Mouse (Mus musculus) hindbrain, embryonic 12.5 days (tissue): ENCODE measurements at regions not wholly inside any gene's neighbourhood (a gene's known extent, or its start where the extent isn't known, plus 50 kb on each side); places are given as distances from the start of the nearest gene placed in this dataset.

Experiments used
- ATAC-seq: fragments of 200-750 bp; cut with Nextera tagmentation; 2 replicates; pipeline ENCODE4 v1.8.0; 2017; ENCODE audit warnings: moderate TSS enrichment; ENCODE audit not compliant: low FRiP score
- H3K27ac ChIP-seq: fragments of 300-500 bp; sonication (generic); 2 replicates; pipeline ENCODE4 v1.5.1; 2016; ENCODE audit warnings: mild to moderate bottlenecking
- H3K27me3 ChIP-seq: fragments of 300-500 bp; sonication (generic); 2 replicates; pipeline ENCODE4 v1.6.1; 2016; ENCODE audit warnings: mild to moderate bottlenecking
- H3K36me3 ChIP-seq: fragments of 300-500 bp; sonication (generic); 2 replicates; pipeline ENCODE4 v1.6.1; 2016; ENCODE audit warnings: mild to moderate bottlenecking
- H3K4me1 ChIP-seq: fragments of 300-500 bp; sonication (generic); 2 replicates; pipeline ENCODE4 v1.6.1; 2016
- H3K4me2 ChIP-seq: fragments of 300-500 bp; sonication (generic); replicated peaks from 2 replicates; pipeline ENCODE4 v1.6.1; 2016; ENCODE audit warnings: mild to moderate bottlenecking
- H3K4me3 ChIP-seq: fragments of 300-500 bp; sonication (generic); 2 replicates; pipeline ENCODE4 v1.5.1; 2016; ENCODE audit warnings: mild to moderate bottlenecking
- H3K9ac ChIP-seq: fragments of 300-500 bp; sonication (generic); 2 replicates; pipeline ENCODE4 v1.6.1; 2016; ENCODE audit warnings: mild to moderate bottlenecking, moderate library complexity
- H3K9me3 ChIP-seq: fragments of 300-500 bp; sonication (generic); replicated peaks from 2 replicates; pipeline ENCODE4 v1.6.1; 2016; ENCODE audit warnings: mild to moderate bottlenecking
- WGBS: fragments of 180-500 bp; shearing (Covaris S2); methylation state at CpG from one replicate; pipeline ENCODE4 v1.1.7; 2016; 5-methylcytosine and 5-hydroxymethylcytosine counted together

GRCm38 (mm10) chr15:31965542-31965941 is 211.5 kb upstream of the Tas2r119 start:
- no peak for ATAC-seq
- Histone ChIP-seq H3K9me3 (no peaks in the 10 kb centered on the region), H3K27ac (no peak overlapping the region), H3K9ac (no peak overlapping the region), H3K4me1 (no peaks in the 10 kb centered on the region), H3K4me2 (no peak overlapping the region), H3K36me3 (no peaks in the 10 kb centered on the region), H3K4me3 (no peak overlapping the region), H3K27me3 (no peaks in the 10 kb centered on the region)
- WGBS: 92% methylated on average over 4 of the region's 4 CpGs

- Histone ChIP-seq H3K4me1 (no peaks in the 10 kb centered on the region), H3K27me3 (no peaks in the 10 kb centered on the region), H3K27ac (no peak overlapping the region), H3K9me3 (no peaks in the 10 kb centered on the region), H3K9ac (no peak overlapping the region), H3K36me3 (no peaks in the 10 kb centered on the region), H3K4me2 (no peak overlapping the region), H3K4me3 (no peak overlapping the region)
- no peak for ATAC-seq
- WGBS: 85% methylated on average over 7 of the region's 7 CpGs
These were observed 204.2 kb upstream of the Tas2r119 start for GRCm38 (mm10) chr15:31972891-31973290.

DNA sequence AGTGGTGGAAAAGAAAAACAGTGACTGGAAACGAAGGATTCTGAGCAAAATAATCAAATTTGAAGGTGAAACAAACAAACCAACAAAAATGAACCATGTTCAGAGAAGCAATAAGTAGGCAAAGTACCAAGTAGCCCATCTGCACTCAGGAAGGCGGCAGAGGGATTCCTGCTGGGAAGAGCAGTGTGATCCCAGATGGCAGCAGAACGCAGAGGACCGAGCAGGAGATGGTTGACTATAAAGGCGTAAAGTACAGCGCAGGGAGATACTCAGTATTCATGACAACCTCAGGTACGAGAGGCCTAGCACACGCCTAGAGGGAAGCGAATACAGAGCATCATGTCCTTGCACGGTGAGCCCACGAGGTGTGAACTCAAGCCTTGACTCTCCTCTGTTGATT is 203.2 kb upstream of the Tas2r119 start:
- H3K4me1 ChIP-seq: no peaks in the 10 kb centered on the region
- WGBS: 87% methylated on average over 11 of the region's 11 CpGs
- ATAC-seq: no peak
- no peaks in the 10 kb centered on the region for H3K36me3 ChIP-seq
- no peak overlapping the region for H3K4me2 ChIP-seq
- no peaks in the 10 kb centered on the region for H3K27me3 ChIP-seq
- H3K9me3 ChIP-seq: no peaks in the 10 kb centered on the region
- H3K27ac ChIP-seq: no peak overlapping the region
- H3K4me3 ChIP-seq: no peak overlapping the region
- no peak overlapping the region for H3K9ac ChIP-seq

DNA sequence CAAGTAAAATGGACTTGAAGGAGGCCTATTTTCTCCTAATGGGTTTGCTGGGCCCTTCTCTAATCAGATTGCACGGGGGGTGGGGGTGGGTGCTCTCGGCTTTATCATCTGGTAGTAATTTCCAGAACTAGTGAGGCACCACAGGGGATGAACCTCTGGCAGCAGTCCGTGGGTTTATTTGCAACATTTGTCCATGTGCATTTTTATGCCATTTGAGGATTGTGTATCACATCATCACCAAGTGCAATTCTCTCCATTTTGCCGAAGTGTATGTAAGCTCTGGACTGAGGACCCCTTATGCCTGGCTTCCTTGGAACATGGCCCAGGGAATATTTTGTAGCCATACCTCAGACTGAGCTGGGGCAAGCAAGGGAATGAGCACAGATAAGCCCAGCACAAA is 200.6 kb upstream of the Tas2r119 start:
- Histone ChIP-seq H3K9ac (no peak overlapping the region), H3K36me3 (no peaks in the 10 kb centered on the region), H3K4me2 (no peak overlapping the region), H3K4me1 (no peaks in the 10 kb centered on the region), H3K9me3 (no peaks in the 10 kb centered on the region), H3K4me3 (no peak overlapping the region), H3K27ac (no peak overlapping the region), H3K27me3 (no peaks in the 10 kb centered on the region)
- no peak for ATAC-seq
- 68% methylated on average over 4 of the region's 4 CpGs for WGBS

GRCm38 (mm10) chr15:31977563-31977962 is 199.5 kb upstream of the Tas2r119 start:
- no peak for ATAC-seq

DNA sequence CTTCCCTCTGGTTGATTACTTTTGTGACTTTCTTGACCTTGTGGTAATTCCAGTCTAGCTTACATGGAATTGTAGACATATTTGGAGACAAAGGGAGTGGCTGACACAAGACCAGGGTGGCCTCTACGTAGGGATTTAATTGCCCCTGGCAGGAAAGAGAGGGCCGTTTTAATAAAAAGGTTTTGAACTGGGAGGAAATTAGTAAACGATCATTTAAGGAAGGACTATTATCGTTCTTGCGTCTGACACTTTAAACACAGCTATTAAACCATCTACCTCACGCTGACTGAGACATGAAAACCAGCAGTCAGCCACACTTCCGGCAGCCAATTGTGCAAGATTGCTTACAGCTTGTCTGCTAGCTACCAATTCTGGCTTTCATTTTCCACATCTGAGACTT is 197.1 kb upstream of the Tas2r119 start:
- H3K27ac ChIP-seq: no peak overlapping the region
- no peaks in the 10 kb centered on the region for H3K9me3 ChIP-seq
- H3K4me3 ChIP-seq: no peak overlapping the region
- no peak overlapping the region for H3K9ac ChIP-seq
- H3K4me1 ChIP-seq: no peaks in the 10 kb centered on the region
- H3K27me3 ChIP-seq: no peaks in the 10 kb centered on the region
- no peaks in the 10 kb centered on the region for H3K36me3 ChIP-seq
- no peak overlapping the region for H3K4me2 ChIP-seq
- WGBS: 73% methylated on average over 7 of the region's 7 CpGs
- no peak for ATAC-seq

More at GRCm38 (mm10) chr15:31977563-31977962, 199.5 kb upstream of the Tas2r119 start:
- WGBS: 88% methylated on average over 3 of the region's 3 CpGs
- H3K27me3 ChIP-seq: no peaks in the 10 kb centered on the region
- H3K9me3 ChIP-seq: no peaks in the 10 kb centered on the region
- no peak overlapping the region for H3K9ac ChIP-seq
- H3K27ac ChIP-seq: no peak overlapping the region
- H3K4me1 ChIP-seq: no peaks in the 10 kb centered on the region
- H3K36me3 ChIP-seq: no peaks in the 10 kb centered on the region
- no peak overlapping the region for H3K4me3 ChIP-seq
- H3K4me2 ChIP-seq: no peak overlapping the region

- no peak overlapping the region for H3K27ac ChIP-seq
- H3K4me3 ChIP-seq: no peak overlapping the region
- ATAC-seq: no peak
- H3K4me1 ChIP-seq: no peaks in the 10 kb centered on the region
- no peaks in the 10 kb centered on the region for H3K27me3 ChIP-seq
- WGBS: 73% methylated on average over 1 of the region's 1 CpGs
- H3K4me2 ChIP-seq: no peak overlapping the region
- no peaks in the 10 kb centered on the region for H3K9me3 ChIP-seq
- H3K9ac ChIP-seq: no peak overlapping the region
- no peaks in the 10 kb centered on the region for H3K36me3 ChIP-seq
These were observed 196.3 kb upstream of the Tas2r119 start for GRCm38 (mm10) chr15:31980791-31981190.

DNA sequence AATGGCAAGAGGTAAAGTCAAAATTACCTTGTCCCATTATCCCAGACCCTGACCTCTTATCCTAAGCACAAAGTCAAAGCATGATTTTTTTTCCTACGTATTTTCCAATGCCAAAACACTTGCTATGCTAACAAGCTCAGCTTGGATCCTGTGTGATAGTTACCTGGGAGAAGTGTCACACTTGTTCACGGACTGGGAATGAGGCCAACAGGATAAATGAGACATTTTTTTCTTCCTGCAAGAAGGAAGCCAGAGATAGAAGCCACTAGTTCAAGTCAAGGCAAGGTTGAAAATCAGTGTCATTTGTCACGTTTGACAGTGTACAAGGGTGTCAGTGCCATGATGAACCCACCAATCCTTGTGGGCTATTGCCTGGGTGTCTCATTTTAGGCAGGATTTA is 189.8 kb upstream of the Tas2r119 start:
- no peak overlapping the region for H3K27ac ChIP-seq
- no peak overlapping the region for H3K4me3 ChIP-seq
- no peak overlapping the region for H3K9ac ChIP-seq
- WGBS: 79% methylated on average over 3 of the region's 3 CpGs
- no peaks in the 10 kb centered on the region for H3K27me3 ChIP-seq
- H3K36me3 ChIP-seq: no peaks in the 10 kb centered on the region
- H3K4me2 ChIP-seq: no peak overlapping the region
- H3K9me3 ChIP-seq: no peaks in the 10 kb centered on the region
- ATAC-seq: no peak
- no peaks in the 10 kb centered on the region for H3K4me1 ChIP-seq

DNA sequence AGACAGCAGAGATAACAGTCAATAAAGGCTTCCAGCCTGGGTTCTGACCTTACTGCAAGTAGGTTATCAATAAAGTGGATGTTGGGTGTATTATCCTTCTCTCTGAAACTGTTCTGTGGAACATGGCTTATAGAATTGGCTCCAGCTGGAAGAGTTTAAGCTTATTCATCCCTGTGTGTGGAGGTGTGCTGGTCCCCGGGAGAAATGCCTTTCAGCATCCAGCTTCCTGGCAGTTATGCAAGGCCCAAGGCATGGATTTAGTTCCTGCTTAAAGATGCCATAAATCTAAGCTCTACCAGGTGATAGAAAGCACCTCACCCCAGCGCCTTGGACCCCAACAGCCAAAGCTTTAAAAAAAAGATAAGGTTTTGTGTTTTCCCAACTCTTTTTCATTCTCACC is 188.0 kb upstream of the Tas2r119 start:
- H3K36me3 ChIP-seq: no peaks in the 10 kb centered on the region
- H3K4me3 ChIP-seq: no peak overlapping the region
- H3K27me3 ChIP-seq: no peaks in the 10 kb centered on the region
- 75% methylated on average over 2 of the region's 2 CpGs for WGBS
- no peaks in the 10 kb centered on the region for H3K4me1 ChIP-seq
- no peak overlapping the region for H3K27ac ChIP-seq
- H3K9me3 ChIP-seq: no peaks in the 10 kb centered on the region
- ATAC-seq: no peak
- no peak overlapping the region for H3K4me2 ChIP-seq
- no peak overlapping the region for H3K9ac ChIP-seq

DNA sequence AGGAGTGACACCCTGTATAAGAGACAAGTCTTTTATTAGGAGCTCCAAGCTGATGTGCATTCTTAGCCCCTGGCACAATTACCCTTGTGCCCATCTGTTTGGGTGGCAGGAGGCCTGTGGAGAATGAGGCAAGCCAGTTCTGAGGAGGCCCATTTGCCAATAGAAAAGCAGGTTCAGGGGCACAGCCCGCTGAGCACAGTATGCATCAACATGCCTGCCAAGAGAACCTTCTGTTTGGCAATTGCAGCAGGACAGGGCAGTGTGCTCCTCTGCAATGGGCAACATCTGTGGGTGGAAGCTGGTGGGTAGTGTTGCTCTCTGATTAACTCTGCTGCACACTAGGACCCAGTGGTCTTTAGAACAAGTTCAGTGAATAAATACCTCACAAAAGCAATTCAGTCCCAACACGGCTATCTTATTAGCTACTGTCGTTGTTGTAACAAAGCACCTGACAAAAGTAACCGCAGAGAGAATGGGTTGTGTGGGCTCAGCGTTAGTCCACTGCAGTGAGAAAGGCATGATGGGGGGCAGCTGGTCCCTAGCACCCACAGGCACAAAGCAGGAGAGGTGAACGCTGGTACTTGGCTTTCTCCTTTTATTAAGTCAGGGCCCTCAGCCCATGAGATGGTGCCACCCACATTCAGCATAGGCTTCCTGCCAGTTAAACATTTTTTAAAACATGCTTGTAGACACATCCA is 187.3 kb upstream of the Tas2r119 start:
- H3K9me3 ChIP-seq: no peaks in the 10 kb centered on the region
- H3K9ac ChIP-seq: no peak overlapping the region
- H3K4me3 ChIP-seq: no peak overlapping the region
- no peak overlapping the region for H3K4me2 ChIP-seq
- H3K36me3 ChIP-seq: no peaks in the 10 kb centered on the region
- no peaks in the 10 kb centered on the region for H3K4me1 ChIP-seq
- ATAC-seq: peak; percentile 38; the same call in 1 of the 2 replicates
- no peak overlapping the region for H3K27ac ChIP-seq
- 70% methylated on average over 6 of the region's 6 CpGs for WGBS
- H3K27me3 ChIP-seq: no peaks in the 10 kb centered on the region

- Histone ChIP-seq H3K27me3 (no peaks in the 10 kb centered on the region), H3K4me3 (no peak overlapping the region), H3K27ac (no peak overlapping the region), H3K4me1 (peaks cover 3% of the 10 kb centered on the region; the same call in 1 of the 2 replicates), H3K36me3 (no peaks in the 10 kb centered on the region), H3K9ac (no peak overlapping the region), H3K4me2 (no peak overlapping the region), H3K9me3 (no peaks in the 10 kb centered on the region)
- WGBS: 97% methylated on average over 2 of the region's 2 CpGs
- ATAC-seq: no peak
These were observed 179.1 kb upstream of the Tas2r119 start for GRCm38 (mm10) chr15:31997996-31998395.

DNA sequence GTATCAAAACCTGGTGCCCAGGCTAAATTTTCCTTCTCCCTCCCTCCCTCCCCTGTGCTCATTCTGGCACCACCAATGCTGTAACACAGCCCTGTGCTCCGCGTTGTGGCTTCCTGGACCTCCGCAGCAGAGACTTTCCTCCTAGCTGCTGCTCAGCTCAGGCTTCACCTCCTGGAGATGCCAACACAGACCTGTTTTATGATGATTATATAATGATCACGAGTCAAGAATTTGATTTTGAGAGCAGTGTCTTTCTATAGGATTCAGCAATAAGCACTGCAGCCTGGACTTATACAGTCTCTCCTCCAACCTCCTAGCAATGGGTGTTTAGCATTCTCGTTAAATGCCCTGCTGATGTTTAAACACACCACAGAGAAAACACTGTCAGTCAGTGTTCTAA is 177.5 kb upstream of the Tas2r119 start:
- 86% methylated on average over 5 of the region's 5 CpGs for WGBS

DNA sequence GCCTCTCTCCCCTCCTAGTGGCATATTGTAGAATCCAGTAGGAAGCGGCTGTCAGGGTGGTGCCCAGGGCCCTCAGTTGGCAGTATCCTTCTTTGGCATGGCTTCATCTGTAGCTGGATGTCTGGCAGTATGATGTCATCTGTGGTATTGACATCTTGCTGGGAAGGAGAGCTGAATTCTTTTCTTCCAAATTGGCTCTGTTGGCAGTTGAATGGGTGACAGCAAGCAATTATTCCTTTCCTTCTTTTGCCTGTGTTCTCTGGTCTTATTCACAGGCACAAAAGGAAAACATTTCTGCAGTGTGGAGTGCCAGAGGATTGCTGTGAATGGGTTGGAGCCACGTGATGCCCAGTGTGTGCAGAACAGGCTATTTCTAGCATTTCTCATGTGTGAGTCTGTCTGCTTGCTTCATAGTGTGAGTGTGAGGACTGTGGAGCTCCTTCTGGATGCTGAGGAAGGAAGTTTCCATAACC is 174.1 kb upstream of the Tas2r119 start:
- no peaks in the 10 kb centered on the region for H3K9me3 ChIP-seq
- no peak overlapping the region for H3K4me2 ChIP-seq
- H3K27me3 ChIP-seq: no peaks in the 10 kb centered on the region
- peaks cover 17% of the 10 kb centered on the region for H3K4me1 ChIP-seq
- no peak overlapping the region for H3K4me3 ChIP-seq
- ATAC-seq: peak; percentile 74
- H3K27ac ChIP-seq: no peak overlapping the region
- WGBS: 57% methylated on average over 2 of the region's 2 CpGs
- no peak overlapping the region for H3K9ac ChIP-seq
- no peaks in the 10 kb centered on the region for H3K36me3 ChIP-seq

More for the DNA sequence above, 177.5 kb upstream of the Tas2r119 start:
- H3K9me3 ChIP-seq: no peaks in the 10 kb centered on the region
- no peaks in the 10 kb centered on the region for H3K27me3 ChIP-seq
- no peak overlapping the region for H3K4me3 ChIP-seq
- no peak overlapping the region for H3K9ac ChIP-seq
- H3K27ac ChIP-seq: no peak overlapping the region
- peaks cover 17% of the 10 kb centered on the region for H3K4me1 ChIP-seq
- H3K4me2 ChIP-seq: no peak overlapping the region
- H3K36me3 ChIP-seq: no peaks in the 10 kb centered on the region
- ATAC-seq: no peak
